Mouse (Mus musculus) liver, postnatal 0 days (tissue): ENCODE data around the gene Sgpp2. TPM values are rescaled to one million over a fixed set of nuclear protein-coding genes. Genes with fewer than 3 reads are reported as not detected.

ENCODE experiments used
- ATAC-seq: fragments of 200-750 bp; cut with Nextera tagmentation; 2 replicates; pipeline ENCODE4 v1.8.0; 2017; ENCODE audit warnings: mild to moderate bottlenecking, moderate library complexity
- DNase-seq: peaks from one replicate; pipeline ENCODE4 v3.0.0-alpha.2; 2016
- H3K27ac ChIP-seq: fragments of 300-500 bp; sonication (generic); 2 replicates; pipeline ENCODE4 v1.5.1; 2014; ENCODE audit warnings: antibody characterized with exemption, moderate library complexity, mild to moderate bottlenecking, low read depth
- H3K27me3 ChIP-seq: fragments of 300-500 bp; sonication (generic); 2 replicates; pipeline ENCODE4 v1.6.1; 2014; ENCODE audit warnings: low read length, control low read depth, mixed read lengths; ENCODE audit not compliant: insufficient read depth
- H3K36me3 ChIP-seq: fragments of 300-500 bp; sonication (generic); replicated peaks from 2 replicates; pipeline ENCODE4 v1.6.1; 2014; ENCODE audit warnings: mild to moderate bottlenecking, control low read depth, low read length, moderate library complexity, mixed read lengths; ENCODE audit not compliant: insufficient read depth
- H3K4me1 ChIP-seq: fragments of 300-500 bp; sonication (generic); 2 replicates; pipeline ENCODE4 v1.6.1; 2014; ENCODE audit warnings: antibody characterized with exemption, mild to moderate bottlenecking, control low read depth; ENCODE audit not compliant: insufficient read depth
- H3K4me2 ChIP-seq: fragments of 300-500 bp; sonication (generic); 2 replicates; pipeline ENCODE4 v1.6.1; 2014; ENCODE audit warnings: low read depth, mild to moderate bottlenecking, low read length, moderate library complexity, mixed read lengths
- H3K4me3 ChIP-seq: fragments of 300-500 bp; sonication (generic); 2 replicates; pipeline ENCODE4 v1.5.1; 2014; ENCODE audit warnings: low read depth, low read length
- H3K9ac ChIP-seq: fragments of 300-500 bp; sonication (generic); replicated peaks from 2 replicates; pipeline ENCODE4 v1.6.1; 2014; ENCODE audit warnings: mild to moderate bottlenecking, moderate library complexity
- H3K9me3 ChIP-seq: fragments of 300-500 bp; sonication (generic); 2 replicates; pipeline ENCODE4 v1.6.1; 2016; ENCODE audit warnings: mild to moderate bottlenecking, control low read depth, low read length, mixed read lengths
- CTCF ChIP-seq: sonication (generic); IDR thresholded peaks from 2 replicates; pipeline ENCODE4 v1.5.1; 2016; ENCODE audit warnings: antibody characterized with exemption, low read depth
- EP300 ChIP-seq: IDR thresholded peaks from 2 replicates; pipeline ENCODE4 v1.6.1; 2016; ENCODE audit warnings: antibody characterized with exemption, low read depth, mild to moderate bottlenecking
- WGBS: fragments of 180-500 bp; shearing (Covaris S2); extraction: QIAGEN DNeasy Blood & Tissue Kit; methylation state at CpG from one replicate; pipeline ENCODE4 v1.1.7; 2014; ENCODE audit not compliant: insufficient replicate concordance; 5-methylcytosine and 5-hydroxymethylcytosine counted together
- polyA plus RNA-seq: library from polyadenylated mRNA; unstranded; fragments of >200 nt; fragmentation: Nextera tagmentation; extraction: Ambion mirVana; gene quantifications from 2 replicates; pipeline ENCODE4 v1.2.1, GENCODE M21; 2015

Sgpp2 gene
- polyA plus RNA-seq, 1 experiment from 2014 or later: 0.14 TPM

GRCm38 (mm10) chr1:78347317-78347806, 37.2 kb downstream of the Sgpp2 start:
- Histone ChIP-seq H3K27ac (no peak overlapping the region), H3K4me2 (no peak overlapping the region), H3K27me3 (no peaks in the 10 kb centered on the region), H3K4me3 (no peak overlapping the region), H3K36me3 (no peaks in the 10 kb centered on the region), H3K4me1 (no peaks in the 10 kb centered on the region), H3K9ac (no peak overlapping the region), H3K9me3 (no peaks in the 10 kb centered on the region)
- no peak for TF ChIP-seq EP300
- no peak for TF ChIP-seq CTCF
- no peak for ATAC-seq
- WGBS: 72% methylated on average over 12 of the region's 12 CpGs
- DNase-seq: no peak

GRCm38 (mm10) chr1:78349219-78349618, 39.1 kb downstream of the Sgpp2 start:
- no peaks in the 10 kb centered on the region for H3K4me1 ChIP-seq
- H3K9me3 ChIP-seq: no peaks in the 10 kb centered on the region
- H3K4me3 ChIP-seq: no peak overlapping the region
- H3K36me3 ChIP-seq: no peaks in the 10 kb centered on the region
- TF ChIP-seq CTCF (no peak), EP300 (no peak)
- no peak overlapping the region for H3K9ac ChIP-seq
- no peaks in the 10 kb centered on the region for H3K27me3 ChIP-seq
- no peak overlapping the region for H3K4me2 ChIP-seq
- WGBS: 85% methylated on average over 1 of the region's 1 CpGs
- DNase-seq: no peak
- ATAC-seq: no peak
- no peak overlapping the region for H3K27ac ChIP-seq

- H3K27ac ChIP-seq: no peak overlapping the region
- TF ChIP-seq EP300 (no peak), CTCF (no peak)
- ATAC-seq (no peak), DNase-seq (no peak)
- no peaks in the 10 kb centered on the region for H3K36me3 ChIP-seq
- no peaks in the 10 kb centered on the region for H3K9me3 ChIP-seq
- H3K4me3 ChIP-seq: no peak overlapping the region
- no peak overlapping the region for H3K4me2 ChIP-seq
- no peak overlapping the region for H3K9ac ChIP-seq
- no peaks in the 10 kb centered on the region for H3K4me1 ChIP-seq
- WGBS: 61% methylated on average over 1 of the region's 1 CpGs
- H3K27me3 ChIP-seq: no peaks in the 10 kb centered on the region
Measured at GRCm38 (mm10) chr1:78353254-78353653, 43.1 kb downstream of the Sgpp2 start.

GRCm38 (mm10) chr1:78355123-78355522, 45.0 kb downstream of the Sgpp2 start:
- no peaks in the 10 kb centered on the region for H3K36me3 ChIP-seq
- no peak overlapping the region for H3K27ac ChIP-seq
- H3K9me3 ChIP-seq: no peaks in the 10 kb centered on the region
- no peak overlapping the region for H3K4me2 ChIP-seq
- ATAC-seq: no peak
- no peak overlapping the region for H3K9ac ChIP-seq
- peak; percentile 45 for DNase-seq
- no peaks in the 10 kb centered on the region for H3K27me3 ChIP-seq
- no peak overlapping the region for H3K4me3 ChIP-seq
- H3K4me1 ChIP-seq: no peaks in the 10 kb centered on the region
- TF ChIP-seq EP300: no peak
- no peak for TF ChIP-seq CTCF
- 51% methylated on average over 4 of the region's 4 CpGs for WGBS

DNA sequence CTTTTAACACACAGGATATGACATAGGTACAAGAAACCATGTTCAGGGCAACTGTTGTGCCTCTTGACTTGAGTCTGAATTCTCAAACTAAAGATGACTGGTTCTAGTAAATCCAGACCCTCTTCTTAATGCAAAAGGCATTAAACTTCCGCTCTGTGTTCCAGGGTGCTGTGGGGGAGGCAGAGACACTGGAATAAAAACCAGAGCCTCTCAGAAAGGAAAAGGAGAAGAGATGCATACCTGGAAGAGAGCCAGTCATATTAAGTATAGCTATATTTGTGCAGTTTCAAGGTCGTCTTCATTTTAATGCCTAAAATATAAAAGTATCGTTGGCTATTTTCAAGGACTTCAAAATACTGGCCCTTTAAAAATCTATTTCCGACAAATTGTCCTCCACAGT, 47.3 kb downstream of the Sgpp2 start:
- DNase-seq (no peak), ATAC-seq (no peak)
- 64% methylated on average over 4 of the region's 4 CpGs for WGBS
- TF ChIP-seq CTCF: no peak
- no peak for TF ChIP-seq EP300
- Histone ChIP-seq H3K27me3 (no peaks in the 10 kb centered on the region), H3K36me3 (no peaks in the 10 kb centered on the region), H3K27ac (no peak overlapping the region), H3K4me2 (no peak overlapping the region), H3K9me3 (no peaks in the 10 kb centered on the region), H3K4me1 (no peaks in the 10 kb centered on the region), H3K4me3 (no peak overlapping the region), H3K9ac (no peak overlapping the region)

DNA sequence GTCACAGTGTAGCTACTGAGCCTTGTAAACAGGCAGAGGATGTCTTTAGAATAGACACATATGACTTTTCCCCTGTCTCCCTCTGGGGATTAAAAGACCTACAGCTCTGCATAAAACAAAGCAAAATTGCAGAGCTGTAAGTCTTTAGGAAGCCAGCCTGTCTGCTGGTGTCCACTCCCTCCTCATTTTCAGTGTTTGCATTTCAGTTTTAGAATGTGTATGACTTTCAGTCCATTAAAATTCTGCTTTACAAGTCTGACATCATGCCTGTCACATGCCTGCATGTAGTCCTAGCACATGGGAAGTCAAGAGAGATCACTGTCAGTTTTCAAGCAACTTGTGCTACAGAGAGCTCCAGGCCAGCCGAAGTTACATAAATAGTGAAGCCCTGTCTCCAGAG, 47.7 kb downstream of the Sgpp2 start:
- Histone ChIP-seq H3K36me3 (no peaks in the 10 kb centered on the region), H3K4me1 (no peaks in the 10 kb centered on the region), H3K9me3 (no peaks in the 10 kb centered on the region), H3K4me3 (no peak overlapping the region), H3K9ac (no peak overlapping the region), H3K27me3 (no peaks in the 10 kb centered on the region), H3K27ac (no peak overlapping the region), H3K4me2 (no peak overlapping the region)
- ATAC-seq (no peak), DNase-seq (no peak)
- TF ChIP-seq EP300: no peak
- no peak for TF ChIP-seq CTCF
- WGBS: 62% methylated on average over 1 of the region's 1 CpGs
